Mouse (Mus musculus) erythroid progenitor cell, adult 5-6 weeks (primary cell): ENCODE results near the gene Cic. TPM values are rescaled to one million over a fixed set of nuclear protein-coding genes. Genes with fewer than 3 reads are reported as not detected.

Experiments used
- ATAC-seq: replicated peaks from 2 replicates; pipeline ENCODE4 v1.8.0; 2016; ENCODE audit warnings: moderate number of reproducible peaks, mild to moderate bottlenecking, moderate TSS enrichment, inconsistent platforms; ENCODE audit not compliant: poor library complexity, low FRiP score, severe bottlenecking
- total RNA-seq, 2 experiments: library from RNA; stranded (forward) in 1 of 2; stranded (reverse) in 1 of 2; fragments of 150-400 nt in 1 of 2; fragments of 186-747, 209-891 nt in 1 of 2; gene quantifications; 2 replicates each; pipeline versions ENCODE4 v1.2.3 to v1.2.4; 2015 to 2017; ENCODE audit warnings: low replicate concordance in 2 of 2

Cic gene
- total RNA-seq, 2 experiments from 2014 or later = 90.7 to 114 TPM

- ATAC-seq = peak; percentile 81
Observed at GRCm38 (mm10) chr7:25267751-25268463, 403 bp downstream of the Cic start.

- ATAC-seq = no peak
Observed at GRCm38 (mm10) chr7:25268588-25268987, 1.1 kb downstream of the Cic start.

GRCm38 (mm10) chr7:25269029-25269428 lies 1.5 kb downstream of the Cic start:
- ATAC-seq = no peak

- ATAC-seq = no peak
Observed at GRCm38 (mm10) chr7:25269545-25270271, 2.2 kb downstream of the Cic start.

GRCm38 (mm10) chr7:25270652-25271633 lies 3.4 kb downstream of the Cic start:
- ATAC-seq = no peak

- no peak for ATAC-seq
Observed at GRCm38 (mm10) chr7:25271651-25272444, 4.3 kb downstream of the Cic start.

- ATAC-seq = no peak
Observed at GRCm38 (mm10) chr7:25272445-25273258, 5.1 kb downstream of the Cic start.

- ATAC-seq = peak; percentile 43
Observed at GRCm38 (mm10) chr7:25273259-25274241, 6.0 kb downstream of the Cic start.

- ATAC-seq = no peak
Observed at GRCm38 (mm10) chr7:25274571-25274970, 7.1 kb downstream of the Cic start.

- ATAC-seq = no peak
Observed at GRCm38 (mm10) chr7:25274996-25275395, 7.5 kb downstream of the Cic start.

- ATAC-seq = no peak
Observed at GRCm38 (mm10) chr7:25275555-25276298, 8.2 kb downstream of the Cic start.

GRCm38 (mm10) chr7:25277405-25277804 lies 9.9 kb downstream of the Cic start:
- no peak for ATAC-seq

GRCm38 (mm10) chr7:25277998-25278340 lies 10.5 kb downstream of the Cic start:
- ATAC-seq = no peak

- ATAC-seq = peak; percentile 55
Observed at GRCm38 (mm10) chr7:25278341-25279075, 11.0 kb downstream of the Cic start.

- ATAC-seq = 0 out of 2 replicates have a peak, but pooled peaks have one; percentile 12
Observed at GRCm38 (mm10) chr7:25279076-25279860, 11.8 kb downstream of the Cic start.
